20 mouse cellular contexts compared by ENCODE assay signal in the genomic region with DNA sequence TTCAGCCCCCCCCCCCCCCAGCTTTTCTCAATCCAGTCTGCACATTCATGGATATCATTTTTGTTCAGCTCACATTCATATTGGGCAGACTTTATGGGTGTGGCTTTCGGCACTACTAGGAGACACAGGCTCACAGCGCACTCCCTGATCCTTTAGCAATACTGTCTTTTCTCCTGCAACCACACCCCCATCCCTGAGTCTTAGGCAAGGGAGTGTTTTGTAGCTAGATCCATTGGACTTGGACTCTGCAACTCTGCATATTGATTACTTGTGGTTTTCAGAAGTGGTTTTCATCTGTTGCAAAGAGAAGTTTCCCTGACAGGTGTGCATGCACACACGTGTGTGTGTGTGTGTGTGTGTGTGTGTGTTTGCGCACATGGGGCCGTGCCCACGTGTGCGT.
"Had no signal": no experiment of that assay in that cellular context is flagged by ENCODE, and none has a peak within 500 bp of the region (broad histone marks: within the 10 kb centered on the region; RNA-seq: fewer than 3 reads in every experiment).

No protein-coding gene starts in this region.

- DNase-seq: kidney, adult 2 months; kidney, postnatal 36 days; layer of hippocampus, postnatal 36 days; lung, postnatal 10 days; lung, postnatal 4 days; right cerebral cortex, adult 18-20 months; right cerebral cortex, postnatal 14 days; spleen, adult 18-20 months; thymus, adult 18-20 months; thymus, postnatal 4 days had no signal

- ATAC-seq: hindbrain, postnatal 0 days; midbrain, embryonic 15.5 days had no signal

- H3K27ac ChIP-seq: hindbrain, postnatal 0 days; kidney, postnatal 0 days; left cerebral cortex, adult 2 months; liver, embryonic 14.5 days; lung, embryonic 15.5 days; midbrain, embryonic 12.5 days; midbrain, embryonic 15.5 days; neural tube, embryonic 12.5 days; neural tube, embryonic 15.5 days had no signal

- H3K4me3 ChIP-seq: left cerebral cortex, adult 2 months; lung, embryonic 15.5 days; midbrain, embryonic 12.5 days; midbrain, embryonic 15.5 days; neural tube, embryonic 12.5 days; neural tube, embryonic 15.5 days; stomach, embryonic 15.5 days had no signal

- H3K9ac ChIP-seq: liver, embryonic 14.5 days; lung, embryonic 15.5 days; midbrain, embryonic 12.5 days; midbrain, embryonic 15.5 days; neural tube, embryonic 12.5 days; neural tube, embryonic 15.5 days; stomach, embryonic 15.5 days had no signal

- H3K9me3 ChIP-seq: lung, embryonic 15.5 days; midbrain, embryonic 12.5 days; midbrain, embryonic 15.5 days; neural tube, embryonic 12.5 days; neural tube, embryonic 15.5 days; stomach, embryonic 15.5 days had no signal

- H3K36me3 ChIP-seq: lung, embryonic 15.5 days; midbrain, embryonic 12.5 days; midbrain, embryonic 15.5 days; neural tube, embryonic 12.5 days; neural tube, embryonic 15.5 days; stomach, embryonic 15.5 days had no signal

- H3K4me2 ChIP-seq: lung, embryonic 15.5 days; midbrain, embryonic 12.5 days; midbrain, embryonic 15.5 days; neural tube, embryonic 12.5 days; neural tube, embryonic 15.5 days; stomach, embryonic 15.5 days had no signal

- H3K27me3 ChIP-seq: lung, embryonic 15.5 days; midbrain, embryonic 12.5 days; midbrain, embryonic 15.5 days; neural tube, embryonic 12.5 days; neural tube, embryonic 15.5 days; stomach, embryonic 15.5 days had no signal
